Mouse (Mus musculus) heart, postnatal 0 days (tissue): ENCODE results near the gene Thap3.
A peak's percentile ranks its signal among the peaks of the same experiment; 100 is the strongest.
"Not testable (repeated sequence)": the region's sequence is repeated elsewhere in the genome, so short reads cannot be mapped to it uniquely, and the experiment has no call there.

Experiments
- CTCF ChIP-seq: IDR thresholded peaks from 2 replicates; pipeline ENCODE4 v1.5.1; 2016; ENCODE audit warnings: antibody characterized with exemption, control low read depth, low read depth
- EP300 ChIP-seq: IDR thresholded peaks from 2 replicates; pipeline ENCODE4 v1.6.1; 2016; ENCODE audit warnings: antibody characterized with exemption, low read depth

DNA sequence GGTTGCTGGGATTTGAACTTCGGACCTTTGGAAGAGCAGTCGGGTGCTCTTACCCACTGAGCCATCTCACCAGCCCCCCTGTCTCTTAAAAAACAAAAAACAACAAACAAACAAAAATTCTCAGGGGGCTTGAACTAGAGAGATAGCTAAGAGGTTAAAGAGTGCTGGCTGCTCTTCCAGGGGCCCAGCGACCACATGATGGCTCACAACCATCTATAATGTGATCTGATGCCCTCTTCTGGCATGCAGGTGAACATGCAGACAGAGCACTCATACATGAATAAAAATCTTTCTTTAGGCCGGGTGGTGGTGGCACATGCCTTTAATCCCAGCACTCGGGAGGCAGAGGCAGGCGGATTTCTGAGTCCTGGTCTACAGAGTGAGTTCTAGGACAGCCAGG is 47.7 kb upstream of the Thap3 start:
- TF ChIP-seq CTCF: peak; percentile 26; the same call in 1 of the 2 replicates
- TF ChIP-seq EP300: not testable (repeated sequence)
